Mouse (Mus musculus): ENCODE data around the gene Gm20458. TPM values are rescaled to one million over a fixed set of nuclear protein-coding genes. Genes with fewer than 3 reads are reported as not detected.
A peak's percentile ranks its signal among the peaks of the same experiment; 100 is the strongest.

Gm20458 gene
- polyA plus RNA-seq, 1 experiment from 2014 or later = 8.3 TPM

GRCm38 (mm10) chr2:164522280-164522679, 61.5 kb downstream of the Gm20458 start:
- WGBS = 9% methylated on average over 8 of the region's 8 CpGs
- Histone ChIP-seq H3K4me2 (peak overlapping the region; percentile 43), H3K36me3 (no peaks in the 10 kb centered on the region), H3K9me3 (peaks cover 16% of the 10 kb centered on the region; the same call in 1 of the 2 replicates), H3K4me3 (peak overlapping the region; percentile 20), H3K27me3 (no peaks in the 10 kb centered on the region), H3K4me1 (peaks cover 25% of the 10 kb centered on the region), H3K27ac (peak overlapping the region; percentile 78), H3K9ac (no peak overlapping the region)
- ATAC-seq (ENCODE audit: insufficient number of reproducible peaks, insufficient read depth, low FRiP score, low TSS enrichment, low read depth) = 0 out of 2 replicates have a peak, but pooled peaks have one; percentile 48

- WGBS = 81% methylated on average over 10 of the region's 10 CpGs
- no peak overlapping the region for H3K27ac ChIP-seq
Observed at GRCm38 (mm10) chr2:164523301-164523773, 62.6 kb downstream of the Gm20458 start.

GRCm38 (mm10) chr2:164528557-164528956, 67.8 kb downstream of the Gm20458 start:
- peaks cover 11% of the 10 kb centered on the region; the same call in 1 of the 2 replicates for H3K9me3 ChIP-seq
- no peaks in the 10 kb centered on the region for H3K27me3 ChIP-seq
- H3K27ac ChIP-seq = no peak overlapping the region
- no peaks in the 10 kb centered on the region for H3K4me1 ChIP-seq
- no peak overlapping the region for H3K4me2 ChIP-seq
- ATAC-seq (ENCODE audit: insufficient number of reproducible peaks, insufficient read depth, low FRiP score, low TSS enrichment, low read depth) = no peak
- H3K4me3 ChIP-seq = no peak overlapping the region
- H3K36me3 ChIP-seq = no peaks in the 10 kb centered on the region
- 57% methylated on average over 5 of the region's 5 CpGs for WGBS
- H3K9ac ChIP-seq = no peak overlapping the region

More at GRCm38 (mm10) chr2:164523301-164523773, 62.6 kb downstream of the Gm20458 start:
- no peaks in the 10 kb centered on the region for H3K36me3 ChIP-seq
- H3K4me1 ChIP-seq = peaks cover 22% of the 10 kb centered on the region
- ATAC-seq (ENCODE audit: insufficient number of reproducible peaks, insufficient read depth, low FRiP score, low TSS enrichment, low read depth) = no peak
- no peak overlapping the region for H3K4me2 ChIP-seq
- no peaks in the 10 kb centered on the region for H3K27me3 ChIP-seq
- H3K9me3 ChIP-seq = peaks cover 16% of the 10 kb centered on the region; the same call in 1 of the 2 replicates
- no peak overlapping the region for H3K9ac ChIP-seq
- H3K4me3 ChIP-seq = no peak overlapping the region

- H3K9ac ChIP-seq = no peak overlapping the region
- ATAC-seq (ENCODE audit: insufficient number of reproducible peaks, insufficient read depth, low FRiP score, low TSS enrichment, low read depth) = no peak
- H3K4me2 ChIP-seq = no peak overlapping the region
- H3K27me3 ChIP-seq = no peaks in the 10 kb centered on the region
- H3K36me3 ChIP-seq = no peaks in the 10 kb centered on the region
- no peak overlapping the region for H3K4me3 ChIP-seq
- 2% methylated on average over 3 of the region's 3 CpGs for WGBS
- H3K27ac ChIP-seq = no peak overlapping the region
- H3K4me1 ChIP-seq = no peaks in the 10 kb centered on the region
- H3K9me3 ChIP-seq = peaks cover 5% of the 10 kb centered on the region; the same call in 1 of the 2 replicates
Observed at GRCm38 (mm10) chr2:164531169-164531568, 70.4 kb downstream of the Gm20458 start.

GRCm38 (mm10) chr2:164534315-164534714, 73.5 kb downstream of the Gm20458 start:
- H3K4me1 ChIP-seq = no peaks in the 10 kb centered on the region
- no peak overlapping the region for H3K4me3 ChIP-seq
- H3K27ac ChIP-seq = no peak overlapping the region
- H3K4me2 ChIP-seq = no peak overlapping the region
- H3K9me3 ChIP-seq = no peaks in the 10 kb centered on the region
- no peak for ATAC-seq (ENCODE audit: insufficient number of reproducible peaks, insufficient read depth, low FRiP score, low TSS enrichment, low read depth)
- H3K9ac ChIP-seq = no peak overlapping the region
- WGBS = 50% methylated on average over 10 of the region's 10 CpGs
- H3K27me3 ChIP-seq = no peaks in the 10 kb centered on the region
- no peaks in the 10 kb centered on the region for H3K36me3 ChIP-seq

- Histone ChIP-seq H3K4me2 (no peak overlapping the region), H3K9me3 (no peaks in the 10 kb centered on the region), H3K4me1 (peaks cover 13% of the 10 kb centered on the region; the same call in 1 of the 2 replicates), H3K4me3 (no peak overlapping the region), H3K27ac (no peak overlapping the region), H3K9ac (no peak overlapping the region), H3K27me3 (no peaks in the 10 kb centered on the region), H3K36me3 (no peaks in the 10 kb centered on the region)
- WGBS = 77% methylated on average over 4 of the region's 4 CpGs
- ATAC-seq (ENCODE audit: insufficient number of reproducible peaks, insufficient read depth, low FRiP score, low TSS enrichment, low read depth) = no peak
Observed at GRCm38 (mm10) chr2:164537003-164537402, 76.2 kb downstream of the Gm20458 start.

Other genes with a start within 250 kb of the Gm20458 start
- not detected in 2 replicates for gene Wfdc15b, start 239.3 kb upstream of the Gm20458 start, polyA plus RNA-seq (2015; fragmentation: Nextera tagmentation; extraction: Ambion mirVana)
- gene Svs2, start 222.5 kb upstream of the Gm20458 start, polyA plus RNA-seq (2015; fragmentation: Nextera tagmentation; extraction: Ambion mirVana) = not detected in 2 replicates
- not detected in 2 replicates for gene Svs3b, start 204.3 kb upstream of the Gm20458 start, polyA plus RNA-seq (2015; fragmentation: Nextera tagmentation; extraction: Ambion mirVana)
- gene Svs4, start 182.5 kb upstream of the Gm20458 start, polyA plus RNA-seq (2015; fragmentation: Nextera tagmentation; extraction: Ambion mirVana) = not detected in 2 replicates
- gene Svs3a, start 171.7 kb upstream of the Gm20458 start, polyA plus RNA-seq (2015; fragmentation: Nextera tagmentation; extraction: Ambion mirVana) = not detected in 2 replicates
- gene Svs6, start 144.2 kb upstream of the Gm20458 start, polyA plus RNA-seq (2015; fragmentation: Nextera tagmentation; extraction: Ambion mirVana) = not detected in 2 replicates
- gene Svs5, start 128.2 kb upstream of the Gm20458 start, polyA plus RNA-seq (2015; fragmentation: Nextera tagmentation; extraction: Ambion mirVana) = not detected in 2 replicates
- 2.2 and 2.7 TPM in 2 replicates for gene Slpi, start 71.9 kb upstream of the Gm20458 start, polyA plus RNA-seq (2015; fragmentation: Nextera tagmentation; extraction: Ambion mirVana)
- 0.59 and 1.0 TPM in 2 replicates for gene Rbpjl, start 57.8 kb upstream of the Gm20458 start, polyA plus RNA-seq (2015; fragmentation: Nextera tagmentation; extraction: Ambion mirVana)
- 66.0 and 105 TPM in 2 replicates for gene Matn4, start 55.8 kb upstream of the Gm20458 start, polyA plus RNA-seq (2015; fragmentation: Nextera tagmentation; extraction: Ambion mirVana)
- 81.5 and 87.8 TPM in 2 replicates for gene Sdc4, start 17.1 kb upstream of the Gm20458 start, polyA plus RNA-seq (2015; fragmentation: Nextera tagmentation; extraction: Ambion mirVana)
- gene Sys1, start 4.0 kb upstream of the Gm20458 start, polyA plus RNA-seq (2015; fragmentation: Nextera tagmentation; extraction: Ambion mirVana) = 56.0 and 65.9 TPM in 2 replicates
- not detected in 2 replicates for gene Trp53tg5, start 12.8 kb downstream of the Gm20458 start, polyA plus RNA-seq (2015; fragmentation: Nextera tagmentation; extraction: Ambion mirVana)
- gene Dbndd2, start 25.1 kb downstream of the Gm20458 start, polyA plus RNA-seq (2015; fragmentation: Nextera tagmentation; extraction: Ambion mirVana) = 2.1 and 3.0 TPM in 2 replicates
- gene Pigt, start 36.6 kb downstream of the Gm20458 start, polyA plus RNA-seq (2015; fragmentation: Nextera tagmentation; extraction: Ambion mirVana) = 49.6 and 52.6 TPM in 2 replicates
- gene Wfdc2, start 101.4 kb downstream of the Gm20458 start, polyA plus RNA-seq (2015; fragmentation: Nextera tagmentation; extraction: Ambion mirVana) = 46.5 and 53.4 TPM in 2 replicates
- not detected in 2 replicates for gene Spint3, start 112.5 kb downstream of the Gm20458 start, polyA plus RNA-seq (2015; fragmentation: Nextera tagmentation; extraction: Ambion mirVana)
- gene Wfdc6a, start 124.5 kb downstream of the Gm20458 start, polyA plus RNA-seq (2015; fragmentation: Nextera tagmentation; extraction: Ambion mirVana) = 0.80 TPM in 1 of 2 replicates, not detected in the other
- gene Eppin, start 132.6 kb downstream of the Gm20458 start, polyA plus RNA-seq (2015; fragmentation: Nextera tagmentation; extraction: Ambion mirVana) = not detected in 2 replicates
- gene Wfdc6b, start 152.6 kb downstream of the Gm20458 start, polyA plus RNA-seq (2015; fragmentation: Nextera tagmentation; extraction: Ambion mirVana) = not detected in 2 replicates
- gene Wfdc8, start 152.7 kb downstream of the Gm20458 start, polyA plus RNA-seq (2015; fragmentation: Nextera tagmentation; extraction: Ambion mirVana) = not detected in 2 replicates
- not detected in 2 replicates for gene Wfdc16, start 177.8 kb downstream of the Gm20458 start, polyA plus RNA-seq (2015; fragmentation: Nextera tagmentation; extraction: Ambion mirVana)
- gene Wfdc10, start 195.1 kb downstream of the Gm20458 start, polyA plus RNA-seq (2015; fragmentation: Nextera tagmentation; extraction: Ambion mirVana) = 0.89 TPM in 1 of 2 replicates, not detected in the other
- gene Wfdc9, start 195.6 kb downstream of the Gm20458 start, polyA plus RNA-seq (2015; fragmentation: Nextera tagmentation; extraction: Ambion mirVana) = not detected in 2 replicates
- gene Wfdc11, start 213.1 kb downstream of the Gm20458 start, polyA plus RNA-seq (2015; fragmentation: Nextera tagmentation; extraction: Ambion mirVana) = not detected in 2 replicates
- gene Wfdc13, start 224.1 kb downstream of the Gm20458 start, polyA plus RNA-seq (2015; fragmentation: Nextera tagmentation; extraction: Ambion mirVana) = not detected in 2 replicates
- not detected in 2 replicates for gene Spint4, start 237.5 kb downstream of the Gm20458 start, polyA plus RNA-seq (2015; fragmentation: Nextera tagmentation; extraction: Ambion mirVana)